Mouse (Mus musculus) forebrain, postnatal 0 days (tissue): ENCODE data around the gene Ms4a10. TPM values are rescaled to one million over a fixed set of nuclear protein-coding genes. Genes with fewer than 3 reads are reported as not detected.

Experiments used
- ATAC-seq: fragments of 200-750 bp; cut with Nextera tagmentation; 2 replicates; pipeline ENCODE4 v1.8.0; 2017; ENCODE audit warnings: mild to moderate bottlenecking, moderate library complexity
- DNase-seq: peaks from one replicate; pipeline ENCODE4 v3.0.0-alpha.2; 2015
- H3K27ac ChIP-seq: fragments of 300-500 bp; sonication (generic); 2 replicates; pipeline ENCODE4 v1.5.1; 2014; ENCODE audit warnings: low read depth, mild to moderate bottlenecking, antibody characterized with exemption, low read length, moderate library complexity, mixed read lengths
- H3K27me3 ChIP-seq: fragments of 300-500 bp; sonication (generic); 2 replicates; pipeline ENCODE4 v1.6.1; 2014; ENCODE audit warnings: mild to moderate bottlenecking, low read length, mixed read lengths; ENCODE audit not compliant: insufficient read depth
- H3K36me3 ChIP-seq: fragments of 300-500 bp; sonication (generic); 2 replicates; pipeline ENCODE4 v1.6.1; 2014; ENCODE audit warnings: mild to moderate bottlenecking, moderate library complexity; ENCODE audit not compliant: insufficient read depth
- H3K4me1 ChIP-seq: fragments of 300-500 bp; sonication (generic); 2 replicates; pipeline ENCODE4 v1.6.1; 2014; ENCODE audit warnings: antibody characterized with exemption; ENCODE audit not compliant: insufficient read depth
- H3K4me2 ChIP-seq: fragments of 300-500 bp; sonication (generic); 2 replicates; pipeline ENCODE4 v1.6.1; 2014; ENCODE audit warnings: low read depth, mild to moderate bottlenecking, moderate library complexity
- H3K4me3 ChIP-seq: fragments of 300-500 bp; sonication (generic); 2 replicates; pipeline ENCODE4 v1.5.1; 2014; ENCODE audit warnings: low read depth, low read length, mixed read lengths
- H3K9ac ChIP-seq: fragments of 300-500 bp; sonication (generic); 2 replicates; pipeline ENCODE4 v1.6.1; 2014; ENCODE audit warnings: mild to moderate bottlenecking
- H3K9me3 ChIP-seq: fragments of 300-500 bp; sonication (generic); 2 replicates; pipeline ENCODE4 v1.6.1; 2016; ENCODE audit warnings: low read length
- CTCF ChIP-seq: sonication (generic); IDR thresholded peaks from 2 replicates; pipeline ENCODE4 v1.5.1; 2016; ENCODE audit warnings: antibody characterized with exemption, control low read depth, low read depth
- WGBS: fragments of 180-500 bp; shearing (Covaris S2); extraction: QIAGEN DNeasy Blood & Tissue Kit; methylation state at CpG from one replicate; pipeline ENCODE4 v1.1.7; 2014; 5-methylcytosine and 5-hydroxymethylcytosine counted together
- polyA plus RNA-seq: library from polyadenylated mRNA; unstranded; fragments of >200 nt; fragmentation: Nextera tagmentation; extraction: Ambion mirVana; gene quantifications from 2 replicates; pipeline ENCODE4 v1.2.1, GENCODE M21; 2015
- total RNA-seq: library from RNA; depleted of rRNA; stranded (reverse); fragments of >200 nt; gene quantifications from 2 replicates; pipeline ENCODE4 v1.2.3, GENCODE M21; 2014

Ms4a10 gene
- total and polyA plus RNA-seq, 2 experiments from 2014 or later = not detected

DNA sequence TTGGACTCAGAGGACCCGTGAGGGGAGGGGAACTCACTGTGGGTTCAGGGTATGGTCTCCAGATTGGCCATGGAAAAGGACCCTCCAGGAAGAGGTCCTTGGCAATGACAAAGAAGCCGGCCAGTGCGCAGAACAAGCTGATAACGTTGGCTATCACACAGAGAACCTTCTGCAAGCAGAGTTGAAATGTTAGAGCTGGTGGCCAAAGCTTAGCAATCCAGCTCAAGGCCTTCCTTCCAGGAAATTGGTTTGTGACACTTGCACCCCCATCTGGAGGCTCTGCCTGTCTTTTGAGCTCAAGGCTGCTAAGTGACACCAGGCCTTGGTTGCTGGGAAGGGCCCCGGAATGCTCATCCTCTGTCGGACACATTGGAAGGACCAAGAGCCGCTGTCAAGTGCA lies 8.7 kb downstream of the Ms4a10 start:
- no peak overlapping the region for H3K4me2 ChIP-seq
- no peaks in the 10 kb centered on the region for H3K4me1 ChIP-seq
- no peak overlapping the region for H3K9ac ChIP-seq
- no peaks in the 10 kb centered on the region for H3K27me3 ChIP-seq
- H3K4me3 ChIP-seq = no peak overlapping the region
- ATAC-seq = no peak
- no peak for TF ChIP-seq CTCF
- WGBS = 91% methylated on average over 7 of the region's 7 CpGs
- H3K27ac ChIP-seq = no peak overlapping the region
- DNase-seq = no peak
- H3K36me3 ChIP-seq = no peaks in the 10 kb centered on the region
- no peaks in the 10 kb centered on the region for H3K9me3 ChIP-seq

DNA sequence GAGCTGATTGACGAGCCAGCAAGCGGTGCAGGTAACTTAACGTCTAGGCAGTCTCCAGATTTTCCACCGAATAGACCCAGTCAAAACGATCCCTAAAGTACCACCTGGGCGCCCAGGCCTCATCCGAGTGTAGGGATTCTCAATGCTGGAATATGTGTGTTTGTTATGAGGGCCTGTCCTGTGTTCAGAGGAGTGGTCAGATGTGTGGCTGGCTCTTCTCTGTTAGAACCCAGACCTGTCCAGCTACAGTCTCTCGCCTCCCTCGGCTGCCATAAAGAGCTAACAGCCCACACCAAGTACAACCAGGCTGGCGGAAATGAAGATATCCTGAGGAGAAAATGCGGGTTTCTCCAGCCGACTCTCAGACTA lies 14.5 kb downstream of the Ms4a10 start:
- H3K9ac ChIP-seq = peak overlapping the region; percentile 10; the same call in 1 of the 2 replicates
- H3K9me3 ChIP-seq = no peaks in the 10 kb centered on the region
- no peaks in the 10 kb centered on the region for H3K36me3 ChIP-seq
- H3K27ac ChIP-seq = no peak overlapping the region
- no peak overlapping the region for H3K4me2 ChIP-seq
- no peak; the same call in 1 of the 2 replicates for ATAC-seq
- TF ChIP-seq CTCF = no peak
- no peak for DNase-seq
- no peaks in the 10 kb centered on the region for H3K27me3 ChIP-seq
- 50% methylated on average over 12 of the region's 12 CpGs for WGBS
- H3K4me3 ChIP-seq = no peak overlapping the region
- H3K4me1 ChIP-seq = no peaks in the 10 kb centered on the region

DNA sequence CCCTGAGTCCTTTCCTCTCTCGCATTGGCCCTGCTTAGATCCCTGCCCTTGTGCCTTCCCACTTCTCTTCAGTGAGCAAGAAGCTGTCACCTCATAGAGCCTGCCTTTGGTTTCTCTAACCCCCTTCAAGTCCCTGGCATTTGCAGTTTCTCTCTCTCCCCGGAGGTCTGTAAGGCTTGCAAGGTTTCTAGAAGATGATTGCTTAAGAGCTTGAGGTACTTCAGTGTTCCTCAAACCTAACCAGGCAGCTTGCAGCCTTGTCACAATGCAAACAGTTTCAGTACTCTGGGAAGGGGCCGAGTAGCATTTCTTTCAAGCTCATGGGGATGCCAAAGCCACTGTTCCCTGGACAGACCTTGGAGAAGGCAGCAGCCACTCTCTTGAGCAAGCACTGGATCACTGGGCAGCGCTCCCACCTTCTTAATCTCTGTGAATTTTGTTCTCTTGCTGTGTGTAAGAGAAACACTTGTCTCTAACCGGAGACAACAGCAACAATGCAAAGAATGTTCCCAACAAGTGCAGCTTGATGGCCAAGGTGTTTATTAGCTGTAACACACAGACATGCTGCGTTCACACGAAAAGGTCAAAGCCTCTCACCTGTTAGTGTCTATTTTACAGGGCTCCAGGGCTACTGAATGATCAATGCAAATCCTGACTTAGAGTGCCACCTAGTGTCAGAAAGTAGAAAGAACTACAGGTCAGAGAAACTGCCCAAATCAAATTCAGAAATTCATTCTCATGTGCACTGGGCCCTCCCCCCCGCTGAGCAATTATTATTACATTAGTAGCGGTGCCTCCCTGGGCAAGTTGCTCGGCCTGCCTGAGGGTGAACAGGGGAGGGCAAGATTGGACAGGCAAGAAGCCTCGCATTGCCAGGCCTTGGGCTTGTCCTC lies 15.1 kb downstream of the Ms4a10 start:
- no peaks in the 10 kb centered on the region for H3K27me3 ChIP-seq
- H3K4me2 ChIP-seq = no peak overlapping the region
- no peaks in the 10 kb centered on the region for H3K36me3 ChIP-seq
- H3K27ac ChIP-seq = no peak overlapping the region
- H3K9ac ChIP-seq = peak overlapping the region; percentile 10; the same call in 1 of the 2 replicates
- peak; percentile 87 for TF ChIP-seq CTCF
- no peaks in the 10 kb centered on the region for H3K9me3 ChIP-seq
- H3K4me1 ChIP-seq = no peaks in the 10 kb centered on the region
- ATAC-seq (peak; percentile 81), DNase-seq (peak; percentile 84)
- 35% methylated on average over 11 of the region's 11 CpGs for WGBS
- H3K4me3 ChIP-seq = no peak overlapping the region

DNA sequence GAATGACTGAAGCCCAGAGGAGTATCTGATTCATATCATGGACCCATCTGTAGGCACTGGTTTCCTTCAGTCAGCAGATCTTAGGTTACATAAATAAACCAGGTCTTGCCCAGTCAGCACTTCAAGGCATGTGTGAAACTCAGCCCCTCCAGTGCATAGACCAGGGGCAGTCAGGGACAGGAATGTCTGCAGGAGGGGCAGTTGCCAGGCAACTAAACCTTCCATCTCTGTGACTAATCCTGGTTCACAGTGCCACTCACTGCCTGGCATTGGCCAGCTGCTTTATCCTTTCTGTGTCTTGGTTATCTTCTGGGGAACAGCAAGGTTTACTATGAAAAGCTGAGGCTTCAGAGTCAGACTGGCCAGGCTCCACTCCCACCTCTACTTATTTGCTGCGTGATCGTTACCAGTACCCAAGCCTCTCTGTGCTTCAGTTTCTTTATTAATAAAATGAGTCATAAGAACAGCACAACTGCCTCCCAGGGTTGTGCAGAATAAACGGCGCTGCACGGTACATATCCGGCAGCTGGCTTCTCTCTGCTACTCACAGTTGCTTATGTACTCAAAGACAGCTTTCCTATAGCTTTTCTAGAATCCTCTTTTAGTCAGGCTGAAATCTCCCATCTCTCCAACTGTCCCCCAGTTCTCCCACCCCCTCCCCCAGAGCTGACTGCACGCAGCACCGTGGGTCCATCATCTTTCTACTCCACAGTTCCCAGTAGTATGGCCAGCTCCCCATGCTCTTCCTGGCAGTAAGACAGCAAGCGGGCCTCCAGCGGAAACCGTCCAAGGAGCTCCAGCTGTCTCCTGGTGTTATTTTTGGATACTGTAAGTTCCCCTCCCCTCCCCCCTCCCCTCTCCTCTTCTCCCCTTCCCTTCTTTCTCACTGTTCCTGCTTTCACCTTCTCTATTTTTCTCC lies 22.2 kb downstream of the Ms4a10 start:
- Histone ChIP-seq H3K4me1 (peaks cover 15% of the 10 kb centered on the region), H3K27me3 (no peaks in the 10 kb centered on the region), H3K9ac (no peak overlapping the region), H3K9me3 (no peaks in the 10 kb centered on the region), H3K36me3 (no peaks in the 10 kb centered on the region), H3K4me2 (no peak overlapping the region), H3K27ac (no peak overlapping the region), H3K4me3 (no peak overlapping the region)
- ATAC-seq (peak; percentile 9; the same call in 1 of the 2 replicates), DNase-seq (no peak)
- WGBS = 66% methylated on average over 11 of the region's 11 CpGs
- TF ChIP-seq CTCF = no peak

DNA sequence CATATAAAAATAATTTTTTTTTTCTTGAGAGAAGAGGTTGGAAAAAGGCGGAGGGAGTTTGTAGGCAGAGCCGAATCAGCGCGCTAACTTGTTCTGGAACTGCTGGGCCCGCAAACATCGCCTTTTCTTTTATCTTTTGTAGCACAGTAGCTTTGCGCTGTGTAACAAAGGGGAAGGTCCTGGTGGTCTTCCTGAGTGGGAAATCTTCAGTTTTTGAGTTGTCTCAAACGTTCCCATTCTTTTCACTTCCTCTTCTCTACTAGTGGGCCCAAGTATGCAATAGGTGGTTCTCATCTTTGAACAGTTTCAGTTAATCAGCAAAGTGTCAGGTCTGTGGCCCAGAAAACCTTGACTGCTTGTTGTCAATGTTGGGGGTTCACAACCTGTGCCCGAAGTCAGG lies 24.9 kb downstream of the Ms4a10 start:
- Histone ChIP-seq H3K27me3 (no peaks in the 10 kb centered on the region), H3K9ac (peak overlapping the region; percentile 72; the same call in 1 of the 2 replicates), H3K27ac (no peak overlapping the region), H3K9me3 (no peaks in the 10 kb centered on the region), H3K4me1 (peaks cover 16% of the 10 kb centered on the region), H3K4me3 (peak overlapping the region; percentile 51), H3K4me2 (peak overlapping the region; percentile 57), H3K36me3 (peaks cover 7% of the 10 kb centered on the region)
- DNase-seq (no peak), ATAC-seq (peak; percentile 9)
- WGBS = 27% methylated on average over 9 of the region's 9 CpGs
- no peak for TF ChIP-seq CTCF

DNA sequence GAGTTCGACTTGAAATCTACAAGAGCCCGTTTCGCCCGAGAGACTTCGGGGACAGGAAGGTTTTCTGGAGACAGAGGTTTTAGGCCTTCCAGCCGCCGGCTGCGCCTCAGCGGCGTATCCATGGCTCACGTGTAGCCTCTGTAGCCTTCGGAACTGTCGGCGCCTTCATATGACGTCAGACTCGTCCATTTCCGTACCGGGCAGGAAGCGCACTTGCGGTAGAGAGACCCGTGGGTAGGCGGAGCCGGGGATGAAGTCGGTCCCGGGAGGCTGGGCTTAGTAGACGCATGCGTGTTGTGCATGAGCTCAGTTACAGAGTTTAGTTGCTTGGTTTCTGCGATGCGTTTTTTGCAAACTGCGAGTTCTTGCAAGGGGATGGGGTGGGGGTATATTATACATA lies 25.4 kb downstream of the Ms4a10 start, which contains the start of gene Ccdc86:
Gene Ccdc86 (minus strand): TSS at position 155 of the 400 bp plus-strand sequence.
- peaks cover 16% of the 10 kb centered on the region for H3K4me1 ChIP-seq
- WGBS = under 1% methylated on average over 30 of the region's 30 CpGs
- ATAC-seq (peak; percentile 99), DNase-seq (peak; percentile 99)
- H3K4me2 ChIP-seq = peak within 1 kb of the TSS; percentile 99
- H3K27me3 ChIP-seq = no peaks in the 10 kb centered on the region
- H3K9me3 ChIP-seq = no peaks in the 10 kb centered on the region
- H3K4me3 ChIP-seq = peak within 1 kb of the TSS; percentile 51
- peaks cover 12% of the 10 kb centered on the region for H3K36me3 ChIP-seq
- no peak within 1 kb of the TSS for H3K27ac ChIP-seq
- peak within 1 kb of the TSS; percentile 72 for H3K9ac ChIP-seq
- no peak for TF ChIP-seq CTCF
